Mouse (Mus musculus) T-helper 1 cell (primary cell): ENCODE data around the gene Gpc3.

Experiments used
- in situ Hi-C: fragments of 300-600 bp; cut with MboI, MseI; formaldehyde crosslinking; loops from one replicate; pipeline ENCODE4 v1.15.1; 2025; ENCODE audit warnings: high pct_unique_total_duplicates

Gene Gpc3

GRCm38 (mm10) chrX:52613328-52614030, at the start of gene Gpc3:
Gpc3 (minus strand) TSS chrX:52613950.
- in situ Hi-C loops = no loop called here

- in situ Hi-C loops = no loop called here
Observed at GRCm38 (mm10) chrX:52651975-52652374, 38.2 kb upstream of the Gpc3 start.

- in situ Hi-C loops = no loop called here
Observed at GRCm38 (mm10) chrX:52651472-52651948, 37.8 kb upstream of the Gpc3 start.

- in situ Hi-C loops = no loop called here
Observed at GRCm38 (mm10) chrX:52648910-52649785, 35.4 kb upstream of the Gpc3 start.

- in situ Hi-C loops = no loop called here
Observed at GRCm38 (mm10) chrX:52644393-52644792, 30.6 kb upstream of the Gpc3 start.

DNA sequence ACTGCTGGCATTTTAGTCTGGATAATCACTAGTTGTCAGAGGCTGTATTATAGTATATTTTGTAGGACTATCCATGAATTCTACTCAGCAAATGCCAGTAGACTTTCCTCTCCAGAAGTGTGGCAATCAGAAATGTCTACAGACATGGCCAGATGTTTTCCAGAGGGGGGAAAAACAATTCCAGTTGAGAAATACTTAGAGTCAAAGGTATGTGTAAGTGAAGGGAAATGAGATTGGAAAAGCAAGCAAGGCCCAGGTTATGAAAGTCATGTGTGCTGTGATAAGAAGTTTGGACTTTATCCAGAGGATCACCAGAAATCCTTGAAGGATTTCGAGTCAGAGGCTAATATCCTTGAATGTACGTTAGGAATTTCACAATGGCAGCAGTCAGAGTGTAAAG, 29.6 kb upstream of the Gpc3 start:
- in situ Hi-C loops = no loop called here

- in situ Hi-C loops = no loop called here
Observed at GRCm38 (mm10) chrX:52642126-52642525, 28.4 kb upstream of the Gpc3 start.

DNA sequence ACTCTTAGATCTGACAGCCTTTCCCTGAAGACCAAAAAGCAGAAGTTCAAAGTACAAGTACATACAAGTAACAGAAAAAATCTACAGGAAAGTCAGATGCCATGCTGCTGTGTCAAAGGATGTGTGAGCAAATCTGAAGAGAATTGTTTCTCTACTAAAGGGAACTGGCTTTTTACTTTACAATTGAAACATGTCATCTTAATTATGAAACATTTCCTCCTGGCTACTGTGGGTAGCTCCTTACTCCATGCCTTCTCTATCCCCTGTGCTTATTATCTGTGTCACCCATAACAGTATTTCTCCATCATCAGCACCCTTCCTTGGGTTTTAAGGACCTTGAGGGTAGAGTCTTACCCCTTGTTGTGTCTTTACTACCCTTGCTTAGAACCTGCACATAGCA, 23.7 kb upstream of the Gpc3 start:
- in situ Hi-C loops = no loop called here

- in situ Hi-C loops = no loop called here
Observed at GRCm38 (mm10) chrX:52633976-52634375, 20.2 kb upstream of the Gpc3 start.

- in situ Hi-C loops = no loop called here
Observed at GRCm38 (mm10) chrX:52632688-52633324, 19.1 kb upstream of the Gpc3 start.

DNA sequence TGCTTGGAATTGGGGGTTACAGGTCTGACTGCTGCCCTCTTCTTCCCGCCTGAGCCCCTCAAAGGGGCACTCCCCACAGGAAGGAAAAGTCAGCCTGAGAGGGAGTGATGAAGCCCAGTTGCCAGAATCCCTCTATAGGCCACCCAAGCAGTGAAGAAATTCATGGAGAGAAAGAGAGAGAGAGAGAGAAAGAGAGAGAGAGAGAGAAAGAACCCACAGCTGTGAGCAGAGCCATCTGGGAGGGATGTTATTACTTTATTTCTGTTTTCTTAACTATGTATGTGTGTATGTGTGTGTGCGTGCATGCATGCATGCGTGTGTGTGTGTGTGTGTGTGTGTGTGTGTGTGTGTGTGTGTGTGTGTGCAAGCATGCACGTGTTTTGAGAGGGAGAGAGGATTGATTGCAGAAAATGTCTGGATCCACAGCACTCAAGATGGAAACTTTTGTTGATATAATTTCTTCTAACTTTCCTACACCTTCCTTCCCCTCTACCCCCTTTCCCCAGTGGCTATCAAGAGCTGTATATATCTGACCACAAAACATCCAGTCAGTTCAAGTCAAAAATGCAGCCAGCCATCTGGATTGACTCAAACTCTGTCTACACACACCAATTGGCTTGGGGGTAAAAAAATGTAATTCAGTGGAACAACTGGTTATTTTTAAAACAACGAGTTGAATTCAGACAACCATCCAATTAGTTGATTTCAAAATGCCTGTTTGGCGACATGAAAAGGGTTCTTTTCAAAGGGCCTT, 13.4 kb upstream of the Gpc3 start:
- in situ Hi-C loops = no loop called here

DNA sequence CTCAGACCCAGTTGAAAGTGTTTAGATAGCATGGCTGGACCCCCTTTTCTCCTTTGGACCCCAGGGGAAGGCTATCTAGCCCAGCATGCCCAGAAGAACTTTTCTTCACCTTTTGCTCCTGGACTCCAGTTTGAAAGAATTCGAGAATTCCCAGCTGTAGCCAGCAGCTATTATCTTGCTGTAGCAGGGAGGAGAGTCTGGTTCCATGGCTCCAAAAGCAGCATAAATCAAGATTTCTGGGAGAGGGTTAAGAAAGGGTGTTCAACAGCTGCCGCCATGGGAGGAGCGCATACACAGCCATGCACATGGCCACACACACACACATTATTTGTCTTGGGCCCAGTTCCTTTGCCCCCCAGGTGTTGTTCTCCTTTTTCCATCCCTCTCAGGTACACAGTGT, 4.1 kb upstream of the Gpc3 start:
- in situ Hi-C loops = no loop called here

DNA sequence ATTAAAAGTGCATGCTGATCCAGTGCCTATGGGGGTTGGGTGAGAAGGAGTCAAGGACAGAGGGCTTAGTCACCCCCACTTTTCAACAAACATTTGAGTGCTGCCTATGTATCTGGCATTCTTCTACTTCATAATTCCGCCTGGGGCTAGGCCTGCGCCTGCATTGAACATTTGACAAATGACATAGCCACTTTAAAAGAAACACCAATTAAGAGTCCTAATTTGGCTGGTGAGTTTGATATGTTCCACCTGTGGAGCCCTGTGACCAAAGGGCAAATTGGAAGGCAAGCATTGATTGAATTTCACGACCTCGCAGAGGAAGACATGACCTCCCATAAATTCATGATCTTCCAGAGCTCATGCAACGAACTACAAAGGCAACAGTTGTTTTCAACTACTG, 2.4 kb upstream of the Gpc3 start:
- in situ Hi-C loops = no loop called here

GRCm38 (mm10) chrX:52614031-52614381, 256 bp upstream of the Gpc3 start:
- in situ Hi-C loops = no loop called here

- in situ Hi-C loops = no loop called here
Observed at GRCm38 (mm10) chrX:52612806-52613205, 944 bp downstream of the Gpc3 start.

DNA sequence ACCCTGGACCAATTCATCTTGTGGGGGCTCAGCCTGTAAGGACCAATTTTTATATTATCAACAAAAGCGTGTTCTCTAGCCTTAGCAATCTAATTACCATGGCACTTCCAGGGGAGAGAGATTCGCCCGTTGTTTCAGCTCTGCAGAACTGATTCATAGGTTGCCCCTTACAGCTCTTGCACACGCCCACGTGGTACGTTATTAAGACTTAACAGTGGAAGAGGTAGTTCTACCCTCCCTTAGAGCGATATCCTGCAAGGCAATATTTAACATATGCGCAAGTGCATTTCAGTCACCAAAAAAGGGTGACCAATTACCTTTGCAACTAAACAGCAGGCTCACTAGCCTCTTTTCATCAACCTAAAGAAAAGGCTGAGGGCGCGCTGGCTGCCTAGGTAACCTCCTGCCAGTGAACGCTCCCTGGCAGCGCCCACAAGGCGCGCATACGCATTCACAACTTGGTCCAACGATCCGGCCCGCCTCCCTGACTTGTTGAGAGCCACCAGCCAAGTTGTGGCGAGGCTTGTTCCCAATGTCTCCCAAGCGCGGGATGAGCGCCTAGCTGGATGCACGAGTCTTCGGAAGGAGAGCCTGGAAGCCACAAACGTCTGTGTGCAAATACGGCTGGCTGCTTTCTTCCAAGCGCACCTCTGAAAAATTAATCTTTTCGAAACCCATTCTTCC, 1.6 kb downstream of the Gpc3 start:
- in situ Hi-C loops = no loop called here

GRCm38 (mm10) chrX:52611541-52611940, 2.2 kb downstream of the Gpc3 start:
- in situ Hi-C loops = no loop called here

- in situ Hi-C loops = no loop called here
Observed at GRCm38 (mm10) chrX:52603143-52603542, 10.6 kb downstream of the Gpc3 start.

DNA sequence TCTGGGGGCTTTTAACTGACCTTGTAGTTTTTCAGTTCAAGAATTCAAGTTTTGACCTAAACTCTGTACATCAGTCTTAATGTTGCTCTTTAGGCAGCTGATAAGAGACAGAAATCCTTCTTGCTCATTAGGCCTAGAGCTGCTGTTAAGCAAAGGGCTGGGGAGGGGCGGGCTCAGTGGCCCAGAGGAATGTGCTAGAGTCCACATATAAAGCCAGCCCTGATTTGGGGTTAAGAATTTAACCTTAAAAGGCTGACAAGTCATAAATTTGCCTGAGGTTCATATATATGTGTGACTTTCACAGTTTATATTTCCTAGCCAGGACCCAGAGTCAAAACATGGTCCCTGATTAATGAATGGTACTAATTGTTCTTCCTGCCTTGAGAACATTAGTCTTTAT, 14.5 kb downstream of the Gpc3 start:
- in situ Hi-C loops = no loop called here

- in situ Hi-C loops = no loop called here
Observed at GRCm38 (mm10) chrX:52587671-52588070, 26.1 kb downstream of the Gpc3 start.

GRCm38 (mm10) chrX:52559995-52560394, 53.8 kb downstream of the Gpc3 start:
- in situ Hi-C loops = no loop called here
